Mouse (Mus musculus): ENCODE measurements around the gene Hpse2.

GRCm38 (mm10) chr19:42797866-42798265 lies 590.3 kb downstream of the Hpse2 start:
- TF ChIP-seq ZNF384 (IDR thresholded peaks at IDR 0.05; ENCODE audit: low read depth, low read length) (no peak), MAFK (IDR thresholded peaks at IDR 0.05; ENCODE audit: insufficient read depth, low read depth, low read length) (no peak), HCFC1 (IDR thresholded peaks at IDR 0.05; ENCODE audit: borderline replicate concordance, insufficient read depth, low read length) (no peak), ZC3H11A (IDR thresholded peaks at IDR 0.05; ENCODE audit: borderline replicate concordance, low read depth, low read length) (no peak)
